Mouse (Mus musculus): Measurements from ENCODE around the gene Acbd5.
A peak's percentile ranks its signal among the peaks of the same experiment; 100 is the strongest.

Gene Acbd5

DNA sequence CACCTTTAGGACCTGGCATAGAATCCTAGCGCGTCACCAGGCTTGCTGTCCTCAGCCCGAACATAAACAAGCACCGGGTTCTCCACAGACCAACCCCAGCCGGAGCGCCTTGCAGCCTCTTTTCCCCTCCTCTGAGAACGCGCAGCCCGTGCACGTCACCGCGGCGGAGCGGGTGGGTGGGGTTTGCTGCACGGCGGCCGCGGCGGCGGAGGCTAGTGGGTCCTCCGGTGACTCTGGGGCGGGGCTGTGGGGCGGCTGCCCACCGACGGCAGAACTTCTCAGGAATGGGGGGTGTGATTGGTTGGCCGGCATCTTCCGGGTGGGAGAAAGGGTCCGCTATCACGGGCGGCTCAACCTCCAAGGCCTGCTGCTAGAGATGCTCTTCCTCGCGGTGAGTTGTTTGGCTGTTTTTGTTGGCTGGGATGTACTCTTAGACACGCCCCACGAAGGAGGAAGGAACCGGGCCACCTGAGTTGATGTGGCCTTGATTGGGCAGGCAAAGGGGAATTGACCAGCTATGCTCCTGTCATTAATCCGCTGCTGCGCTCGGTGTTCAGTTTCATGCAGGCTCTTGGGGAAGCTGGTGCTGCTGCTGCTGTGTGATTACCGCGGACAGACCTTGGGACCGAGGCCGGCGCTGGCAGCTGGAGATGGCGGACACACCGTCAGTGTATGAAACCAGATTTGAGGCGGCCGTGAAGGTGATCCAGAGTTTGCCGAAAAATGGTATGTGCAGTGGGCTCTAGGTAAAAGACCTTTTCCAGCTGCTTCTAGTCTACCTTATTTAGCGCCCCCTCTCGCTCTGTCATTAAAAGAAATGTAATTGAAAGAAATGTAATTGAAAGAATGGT, 1.2 kb downstream of the Acbd5 start:
- DNase-seq (ENCODE audit: low spot score in 2 of 2): peak; percentile 92 to 94

DNA sequence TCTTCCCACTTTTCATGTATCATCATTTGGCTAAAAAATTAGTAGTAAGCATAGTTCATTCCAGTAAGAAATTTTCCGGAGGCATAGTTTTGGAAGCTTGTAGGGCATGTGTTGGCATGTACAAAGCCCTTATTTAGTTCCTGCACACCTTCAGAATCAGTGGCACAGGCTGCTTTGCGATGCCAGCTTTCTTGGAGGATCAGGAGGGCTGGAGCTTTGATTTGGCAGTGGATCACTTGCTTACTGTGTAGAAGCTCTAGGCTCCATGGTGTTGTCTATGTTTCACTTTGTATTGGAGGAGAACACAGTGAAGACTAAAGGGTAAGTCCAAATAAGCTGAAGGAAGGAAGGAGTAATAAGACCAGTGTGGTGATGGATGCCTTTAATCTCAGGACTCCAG, 2.5 kb downstream of the Acbd5 start:
- DNase-seq (ENCODE audit: low spot score in 2 of 2): no peak

DNA sequence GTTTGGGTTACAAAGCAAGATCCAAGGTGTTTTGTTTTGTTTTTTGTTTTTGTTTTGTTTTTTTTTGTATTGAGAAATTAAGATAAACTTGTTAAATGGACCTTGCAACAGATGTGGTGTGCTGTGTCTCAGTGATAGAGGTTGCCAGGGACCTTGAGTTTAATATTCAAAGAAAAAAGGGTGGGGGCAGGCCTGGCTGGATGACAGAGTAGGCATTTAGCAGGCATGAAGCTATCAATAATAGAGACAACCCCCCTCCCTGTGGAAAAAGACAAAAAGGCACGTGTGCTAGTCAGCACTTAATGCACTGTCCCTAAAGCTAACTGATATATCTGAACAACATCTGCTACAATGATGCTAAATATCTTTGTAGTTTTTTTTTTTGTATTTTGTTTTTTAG, 3.4 kb downstream of the Acbd5 start:
- DNase-seq (ENCODE audit: low spot score in 2 of 2): no peak

DNA sequence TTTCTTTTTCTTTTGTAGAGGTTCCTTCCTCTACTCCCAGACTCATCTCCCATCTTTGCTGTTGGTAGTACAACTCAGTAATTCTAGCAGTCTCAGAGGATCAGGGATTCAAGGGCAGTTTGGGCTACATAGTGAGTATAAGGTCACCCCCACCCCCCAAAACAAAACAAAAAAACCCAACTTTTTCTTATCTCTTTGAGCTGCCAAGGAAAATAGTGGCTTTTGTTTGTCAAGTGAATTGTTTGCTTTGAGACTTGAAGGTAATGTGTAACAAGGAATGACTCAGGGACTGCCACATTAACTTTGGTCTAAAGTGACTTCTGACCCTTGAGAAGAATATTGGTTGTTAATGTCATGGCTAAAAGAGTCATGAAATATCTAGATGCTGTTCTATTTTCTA, 7.9 kb downstream of the Acbd5 start:
- DNase-seq (ENCODE audit: low spot score in 2 of 2): no peak

DNA sequence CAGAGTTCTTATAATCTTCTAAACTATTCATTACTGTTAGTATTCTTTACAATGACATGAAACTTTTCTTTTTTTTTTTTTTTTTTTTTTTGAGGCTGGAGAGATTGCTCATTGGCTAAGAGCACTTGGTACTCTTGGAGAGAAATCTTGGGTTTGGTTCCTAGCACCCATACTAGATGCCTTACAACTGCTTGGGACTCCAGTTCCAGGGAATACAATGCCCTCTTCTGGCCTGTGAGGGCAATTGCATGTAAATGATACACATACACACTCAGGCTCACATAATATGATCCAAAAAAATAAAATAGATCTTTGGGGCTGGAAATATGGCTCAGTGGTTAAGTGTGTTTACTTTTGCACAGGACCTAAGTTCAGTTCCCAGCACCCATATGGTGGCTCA, 8.8 kb downstream of the Acbd5 start:
- no peak for DNase-seq (ENCODE audit: low spot score in 2 of 2)

DNA sequence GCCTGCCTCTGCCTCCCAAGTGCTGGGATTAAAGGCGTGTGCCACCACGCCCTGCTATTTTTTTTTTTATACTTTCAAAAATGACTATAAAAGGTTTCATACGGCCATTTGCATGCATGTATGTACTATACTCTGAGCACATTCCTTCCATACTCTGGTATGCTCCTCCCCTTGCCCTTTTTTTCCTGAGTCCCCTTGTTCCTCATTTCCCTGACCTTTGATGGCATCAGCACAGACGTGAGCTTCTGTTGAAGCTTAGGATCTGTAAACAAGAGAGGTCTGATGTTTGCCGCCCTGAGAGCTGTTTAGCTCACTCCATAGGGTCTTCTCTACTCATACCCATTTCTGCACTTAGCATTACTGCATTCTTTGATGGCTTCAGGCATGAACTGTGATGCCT, 9.7 kb downstream of the Acbd5 start:
- no peak for DNase-seq (ENCODE audit: low spot score in 2 of 2)

DNA sequence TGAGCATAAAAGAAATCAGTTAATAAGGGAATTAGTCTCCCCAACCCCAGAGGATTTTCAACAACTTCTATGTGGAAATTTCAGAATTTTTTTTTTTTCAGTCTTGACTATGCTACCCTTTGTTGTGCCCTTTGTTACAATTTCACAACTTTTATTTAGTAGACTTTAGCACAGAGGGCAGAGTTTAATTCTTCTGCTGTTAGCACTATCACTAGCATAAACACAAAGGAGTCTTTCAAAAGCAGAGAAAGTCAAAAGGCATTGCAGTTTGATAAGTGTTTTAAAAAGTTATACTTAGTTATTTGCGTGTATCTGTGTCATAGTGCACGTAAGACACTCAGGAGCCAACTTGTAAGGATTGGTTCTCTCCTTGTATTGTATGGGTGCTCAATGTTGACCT, 10.6 kb downstream of the Acbd5 start:
- DNase-seq (ENCODE audit: low spot score in 2 of 2): no peak

DNA sequence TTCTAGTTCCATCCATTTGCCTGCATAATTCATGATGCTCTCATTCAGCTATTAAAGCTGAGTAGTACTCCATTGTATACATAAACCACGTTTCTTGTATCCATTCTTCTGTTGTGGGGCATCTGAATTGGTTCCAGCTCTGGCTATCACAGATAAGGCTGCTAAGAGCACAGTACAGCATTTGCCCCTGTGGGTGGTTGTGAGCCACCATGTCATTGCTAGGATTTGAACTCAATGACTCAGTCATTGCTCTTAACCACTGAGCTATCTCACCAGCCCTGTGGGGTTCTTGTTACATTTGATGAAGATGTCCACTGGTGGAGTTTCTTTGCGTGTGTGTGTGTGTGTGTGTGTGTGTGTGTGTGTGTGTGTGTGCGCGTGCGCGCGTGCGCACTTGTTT, 16.6 kb downstream of the Acbd5 start:
- no peak for DNase-seq (ENCODE audit: low spot score in 2 of 2)

DNA sequence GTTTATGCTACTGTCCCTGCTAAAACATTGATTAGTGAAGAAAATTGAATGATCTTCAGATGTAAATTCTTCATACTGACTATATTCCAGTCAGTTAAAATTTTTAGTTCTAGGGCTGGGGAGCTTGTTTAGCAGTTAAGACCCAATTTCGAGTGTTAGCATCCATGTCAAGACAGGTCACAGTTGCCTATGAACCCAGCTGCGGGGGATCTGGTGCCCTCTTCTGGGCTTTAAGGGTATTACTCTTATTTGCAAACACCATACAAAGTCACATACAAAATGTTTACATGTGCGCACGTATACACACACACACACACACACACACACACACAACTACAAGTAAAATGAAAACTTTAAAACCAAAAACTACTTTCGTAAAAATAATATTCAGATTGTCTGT, 24.2 kb downstream of the Acbd5 start:
- DNase-seq (ENCODE audit: low spot score in 2 of 2): peak; percentile 26 to 55

DNA sequence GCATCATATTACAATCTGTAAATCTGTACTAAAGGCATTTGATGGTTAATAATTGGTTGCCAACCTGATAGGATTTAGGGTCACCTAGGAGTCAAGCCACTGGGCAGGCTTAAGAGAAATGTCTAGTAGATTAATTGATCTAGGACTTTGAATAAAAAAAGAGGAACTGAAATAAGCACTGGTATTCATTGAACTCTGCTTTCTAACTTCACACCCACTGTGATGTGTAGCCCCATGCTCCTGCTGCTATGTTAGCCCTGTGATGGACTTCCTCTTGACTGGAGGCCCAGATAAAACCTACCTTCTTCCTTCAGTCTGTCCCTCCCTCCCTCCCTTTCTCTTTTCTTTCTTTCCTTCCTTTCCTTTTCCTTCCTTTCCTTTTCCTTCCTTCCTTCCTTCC, 29.1 kb downstream of the Acbd5 start:
- no peak for DNase-seq (ENCODE audit: low spot score in 2 of 2)

DNA sequence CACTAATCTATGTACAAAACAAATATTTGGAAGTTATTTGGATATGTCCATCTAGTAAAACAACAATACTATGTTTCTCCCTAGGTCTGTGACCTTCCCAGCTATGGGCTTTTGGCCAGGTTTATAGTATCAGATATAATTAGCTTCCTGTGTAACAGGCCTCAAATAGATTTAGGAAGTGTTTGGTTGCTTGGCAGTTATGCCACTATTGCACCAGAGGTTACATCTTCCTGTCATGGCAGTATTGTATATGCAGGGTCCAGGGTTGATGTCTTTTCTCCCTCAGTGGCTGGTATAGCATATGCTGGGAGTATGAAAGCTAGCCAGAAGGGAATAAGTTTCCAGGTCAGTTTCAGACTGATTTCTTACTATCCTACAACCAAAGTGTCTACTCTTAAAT, 34.3 kb downstream of the Acbd5 start:
- no peak for DNase-seq (ENCODE audit: low spot score in 2 of 2)

DNA sequence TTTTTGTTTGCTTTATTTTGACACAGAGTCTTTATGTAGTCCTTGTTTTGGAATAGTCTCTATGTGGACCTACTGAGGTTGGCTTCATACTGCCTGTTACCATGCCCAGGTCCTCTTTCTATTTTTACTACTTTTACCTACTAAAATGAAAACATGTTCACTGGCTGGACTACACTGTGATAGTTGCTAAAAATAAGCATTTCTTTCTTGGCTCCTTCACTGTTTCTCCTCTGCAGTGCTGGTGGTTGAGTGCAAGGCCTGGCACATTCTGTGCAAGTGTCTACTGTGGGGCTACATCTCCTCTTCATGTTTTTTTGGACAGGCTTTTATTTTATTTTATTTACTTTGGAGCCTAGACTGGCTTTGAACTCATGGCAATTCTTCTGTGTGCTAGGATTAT, 51.6 kb downstream of the Acbd5 start:
- DNase-seq (ENCODE audit: low spot score in 2 of 2): no peak

DNA sequence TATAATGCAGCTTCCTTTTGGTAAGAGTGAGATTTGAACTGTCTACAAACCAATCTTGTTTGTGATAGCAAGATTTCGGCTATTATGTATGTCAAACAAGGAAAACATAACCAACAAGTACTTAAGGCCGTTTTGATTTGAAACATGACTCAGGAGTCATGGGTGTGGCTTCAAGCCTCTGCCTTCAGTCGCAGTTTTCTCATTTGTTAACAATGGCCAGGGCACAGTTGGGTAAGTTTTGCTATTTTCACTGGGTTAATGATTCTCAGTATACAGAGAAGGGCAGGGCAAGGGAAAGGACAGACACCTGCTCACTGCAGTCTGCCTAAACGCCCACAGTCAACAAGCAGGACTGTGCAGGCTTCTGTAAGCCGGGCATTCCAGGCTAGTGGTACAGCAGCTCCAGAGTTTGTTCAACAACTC, 87.2 kb downstream of the Acbd5 start:
- DNase-seq (ENCODE audit: low spot score in 2 of 2): no peak

DNA sequence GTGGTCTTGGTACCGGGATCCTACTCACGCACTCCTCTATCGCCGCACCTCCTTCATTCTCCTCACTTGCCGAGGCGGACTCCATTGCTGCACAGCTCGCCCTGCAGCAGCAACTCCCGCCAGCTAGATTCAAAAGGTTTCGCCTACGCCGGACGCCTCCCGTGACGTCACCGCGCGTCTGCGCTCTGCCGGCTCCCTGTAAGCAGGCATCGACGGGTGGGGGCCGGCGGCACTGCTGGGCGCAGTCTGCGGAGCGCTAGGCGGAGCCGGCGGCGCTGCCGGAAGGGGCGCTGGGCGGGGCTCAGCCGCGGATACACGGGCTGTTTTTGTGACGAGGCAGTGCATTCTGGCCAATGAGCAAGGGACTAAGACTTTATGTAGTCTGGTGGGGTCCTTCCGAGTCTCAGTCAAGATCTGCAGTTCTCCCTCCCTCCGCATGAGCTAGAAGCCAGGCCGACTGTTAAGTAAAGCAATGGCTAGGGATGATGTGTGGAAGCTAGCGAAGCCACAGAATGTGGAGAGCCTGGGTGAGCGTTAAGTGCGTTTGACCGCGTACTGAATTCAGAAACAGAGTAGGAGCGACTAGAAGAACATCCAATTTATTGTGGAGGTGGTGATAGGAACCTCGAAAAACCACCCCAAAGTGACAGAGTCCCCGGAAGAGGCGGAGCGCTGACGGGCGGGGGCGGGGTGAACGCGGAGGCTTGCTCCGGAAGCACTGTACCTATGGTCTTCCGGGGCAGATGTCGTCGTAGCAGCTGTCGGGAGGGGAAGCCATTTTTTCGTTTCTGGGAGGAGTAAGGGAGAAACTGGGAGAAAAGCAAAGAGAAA, 88.0 kb downstream of the Acbd5 start, which contains the start of the genes Mastl and Yme1l1:
TSS of gene Mastl (minus strand) at position 248 of the 831 bp plus-strand sequence.
TSS of gene Yme1l1 (plus strand) at position 593 of the 831 bp plus-strand sequence.
- peak; percentile 96 to 99 for DNase-seq (ENCODE audit: low spot score in 2 of 2)

DNA sequence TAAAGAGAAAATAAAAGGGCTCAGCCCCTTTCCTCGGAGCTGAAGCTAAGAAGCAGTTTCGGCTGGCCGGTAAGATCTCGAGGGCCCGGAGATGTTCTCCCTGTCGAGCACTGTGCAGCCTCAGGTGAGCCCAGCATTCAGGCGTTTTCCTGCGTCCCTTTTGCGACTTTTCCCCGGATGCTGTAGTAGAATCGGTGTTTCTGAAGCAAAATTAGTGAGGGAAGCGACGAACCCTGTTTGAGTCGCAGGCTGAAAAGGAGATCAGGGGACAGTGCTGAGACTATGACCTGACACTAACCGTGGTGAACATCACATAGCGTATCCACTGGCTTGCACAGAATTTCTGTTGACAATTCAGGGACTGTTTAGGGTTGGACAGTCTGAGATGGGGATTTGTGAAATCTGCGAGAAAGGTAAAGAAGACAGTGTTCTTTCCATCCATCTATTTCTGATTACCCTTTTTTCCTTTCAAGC, 88.7 kb downstream of the Acbd5 start:
- DNase-seq (ENCODE audit: low spot score in 2 of 2): no peak
